Mouse (Mus musculus) limb, embryonic 11.5 days (tissue): ENCODE data around the gene Zeb2. TPM values are rescaled to one million over a fixed set of nuclear protein-coding genes. Genes with fewer than 3 reads are reported as not detected.

Source experiments
- ATAC-seq: fragments of 200-750 bp; cut with Nextera tagmentation; 2 replicates; pipeline ENCODE4 v1.8.0; 2017; ENCODE audit warnings: low read depth; ENCODE audit not compliant: insufficient number of reproducible peaks, low FRiP score, low TSS enrichment
- DNase-seq: peaks from one replicate; pipeline ENCODE4 v3.0.0-alpha.2; 2015; ENCODE audit warnings: low spot score
- H3K27ac ChIP-seq: fragments of 300-500 bp; sonication (generic); replicated peaks from 2 replicates; pipeline ENCODE4 v1.5.1; 2014; ENCODE audit warnings: low read depth, mild to moderate bottlenecking, low read length
- H3K27me3 ChIP-seq: fragments of 300-500 bp; sonication (generic); 2 replicates; pipeline ENCODE4 v1.6.1; 2014; ENCODE audit warnings: mild to moderate bottlenecking, low read length, mixed read lengths; ENCODE audit not compliant: control insufficient read depth, insufficient read depth
- H3K36me3 ChIP-seq: fragments of 300-500 bp; sonication (generic); 2 replicates; pipeline ENCODE4 v1.6.1; 2014; ENCODE audit warnings: mild to moderate bottlenecking, low read length, moderate library complexity, mixed read lengths; ENCODE audit not compliant: control insufficient read depth, insufficient read depth
- H3K4me1 ChIP-seq: fragments of 300-500 bp; sonication (generic); 2 replicates; pipeline ENCODE4 v1.6.1; 2014; ENCODE audit warnings: low read length, mixed read lengths; ENCODE audit not compliant: control insufficient read depth, insufficient read depth
- H3K4me2 ChIP-seq: fragments of 300-500 bp; sonication (generic); 2 replicates; pipeline ENCODE4 v1.6.1; 2014; ENCODE audit warnings: low read depth, mild to moderate bottlenecking, moderate library complexity; ENCODE audit not compliant: severe bottlenecking
- H3K4me3 ChIP-seq: fragments of 300-500 bp; sonication (generic); 2 replicates; pipeline ENCODE4 v1.5.1; 2014; ENCODE audit warnings: low read depth, low read length
- H3K9ac ChIP-seq: fragments of 300-500 bp; sonication (generic); 2 replicates; pipeline ENCODE4 v1.6.1; 2014; ENCODE audit warnings: mild to moderate bottlenecking, low read length
- H3K9me3 ChIP-seq: fragments of 300-500 bp; sonication (generic); 2 replicates; pipeline ENCODE4 v1.6.1; 2016; ENCODE audit warnings: low read length; ENCODE audit not compliant: control insufficient read depth
- WGBS: fragments of 180-500 bp; shearing (Covaris S2); extraction: QIAGEN DNeasy Blood & Tissue Kit; methylation state at CpG from one replicate; pipeline ENCODE4 v1.1.7; 2014; 5-methylcytosine and 5-hydroxymethylcytosine counted together
- polyA plus RNA-seq: library from polyadenylated mRNA; unstranded; fragments of >200 nt; fragmentation: Nextera tagmentation; extraction: Ambion mirVana; gene quantifications from 2 replicates; pipeline ENCODE4 v1.2.1, GENCODE M21; 2014

The Zeb2 gene
- polyA plus RNA-seq, 1 experiment from 2014 or later = 7.6 TPM

GRCm38 (mm10) chr2:45060202-45060601 is 57.0 kb downstream of the Zeb2 start:
- DNase-seq (no peak), ATAC-seq (no peak)
- Histone ChIP-seq H3K4me1 (no peaks in the 10 kb centered on the region; the same call in 1 of the 2 replicates), H3K9ac (no peak overlapping the region), H3K36me3 (no peaks in the 10 kb centered on the region), H3K4me2 (no peak overlapping the region), H3K27ac (no peak overlapping the region), H3K9me3 (no peaks in the 10 kb centered on the region), H3K4me3 (no peak overlapping the region), H3K27me3 (no peaks in the 10 kb centered on the region)
- WGBS = 66% methylated on average over 9 of the region's 9 CpGs

GRCm38 (mm10) chr2:45059599-45059998 is 57.6 kb downstream of the Zeb2 start:
- H3K27me3 ChIP-seq = no peaks in the 10 kb centered on the region
- no peak overlapping the region for H3K27ac ChIP-seq
- H3K9ac ChIP-seq = no peak overlapping the region
- H3K4me1 ChIP-seq = peaks cover 4% of the 10 kb centered on the region
- DNase-seq = no peak
- H3K9me3 ChIP-seq = no peaks in the 10 kb centered on the region
- no peak for ATAC-seq
- H3K36me3 ChIP-seq = no peaks in the 10 kb centered on the region
- H3K4me3 ChIP-seq = no peak overlapping the region
- 89% methylated on average over 4 of the region's 4 CpGs for WGBS
- H3K4me2 ChIP-seq = no peak overlapping the region

- H3K4me1 ChIP-seq = peaks cover 10% of the 10 kb centered on the region
- DNase-seq (no peak), ATAC-seq (no peak)
- no peaks in the 10 kb centered on the region for H3K9me3 ChIP-seq
- H3K4me3 ChIP-seq = no peak overlapping the region
- H3K4me2 ChIP-seq = no peak overlapping the region
- no peaks in the 10 kb centered on the region for H3K27me3 ChIP-seq
- no peak overlapping the region for H3K9ac ChIP-seq
- WGBS = 75% methylated on average over 12 of the region's 12 CpGs
- no peak overlapping the region for H3K27ac ChIP-seq
- no peaks in the 10 kb centered on the region for H3K36me3 ChIP-seq
Observed at GRCm38 (mm10) chr2:45059010-45059409, 58.2 kb downstream of the Zeb2 start.

- ATAC-seq (no peak), DNase-seq (no peak)
- H3K36me3 ChIP-seq = no peaks in the 10 kb centered on the region
- 91% methylated on average over 9 of the region's 9 CpGs for WGBS
- no peak overlapping the region for H3K4me3 ChIP-seq
- peaks cover 14% of the 10 kb centered on the region for H3K4me1 ChIP-seq
- H3K4me2 ChIP-seq = no peak overlapping the region
- H3K27ac ChIP-seq = no peak overlapping the region
- H3K27me3 ChIP-seq = no peaks in the 10 kb centered on the region
- H3K9ac ChIP-seq = no peak overlapping the region
- H3K9me3 ChIP-seq = no peaks in the 10 kb centered on the region
Observed at GRCm38 (mm10) chr2:45058183-45058582, 59.0 kb downstream of the Zeb2 start.

- Histone ChIP-seq H3K9ac (no peak overlapping the region), H3K4me3 (no peak overlapping the region), H3K4me1 (peaks cover 19% of the 10 kb centered on the region), H3K27me3 (no peaks in the 10 kb centered on the region), H3K4me2 (no peak overlapping the region), H3K36me3 (no peaks in the 10 kb centered on the region), H3K27ac (no peak overlapping the region), H3K9me3 (no peaks in the 10 kb centered on the region)
- ATAC-seq (no peak), DNase-seq (no peak)
- WGBS = 35% methylated on average over 10 of the region's 10 CpGs
Observed at GRCm38 (mm10) chr2:45056856-45057562, 60.2 kb downstream of the Zeb2 start.

- Histone ChIP-seq H3K36me3 (no peaks in the 10 kb centered on the region), H3K4me1 (peaks cover 19% of the 10 kb centered on the region), H3K9me3 (no peaks in the 10 kb centered on the region), H3K27ac (no peak overlapping the region), H3K9ac (no peak overlapping the region), H3K4me2 (no peak overlapping the region), H3K27me3 (no peaks in the 10 kb centered on the region), H3K4me3 (no peak overlapping the region)
- ATAC-seq (no peak), DNase-seq (no peak)
- WGBS = 67% methylated on average over 6 of the region's 6 CpGs
Observed at GRCm38 (mm10) chr2:45055926-45056325, 61.3 kb downstream of the Zeb2 start.

GRCm38 (mm10) chr2:45055034-45055615 is 62.1 kb downstream of the Zeb2 start:
- no peak overlapping the region for H3K27ac ChIP-seq
- no peaks in the 10 kb centered on the region for H3K27me3 ChIP-seq
- H3K9ac ChIP-seq = no peak overlapping the region
- DNase-seq (no peak), ATAC-seq (no peak)
- H3K4me3 ChIP-seq = no peak overlapping the region
- peaks cover 19% of the 10 kb centered on the region for H3K4me1 ChIP-seq
- 74% methylated on average over 8 of the region's 8 CpGs for WGBS
- H3K9me3 ChIP-seq = no peaks in the 10 kb centered on the region
- no peak overlapping the region for H3K4me2 ChIP-seq
- no peaks in the 10 kb centered on the region for H3K36me3 ChIP-seq

GRCm38 (mm10) chr2:45054070-45055025 is 62.8 kb downstream of the Zeb2 start:
- 0 out of 2 replicates have a peak, but pooled peaks have one; percentile 39 for ATAC-seq
- no peak for DNase-seq
- Histone ChIP-seq H3K9me3 (no peaks in the 10 kb centered on the region), H3K4me2 (peak overlapping the region; percentile 0; the same call in 1 of the 2 replicates), H3K27me3 (no peaks in the 10 kb centered on the region), H3K27ac (no peak overlapping the region), H3K9ac (no peak overlapping the region), H3K36me3 (no peaks in the 10 kb centered on the region), H3K4me1 (peaks cover 19% of the 10 kb centered on the region), H3K4me3 (no peak overlapping the region)
- WGBS = 27% methylated on average over 11 of the region's 11 CpGs
